Mouse (Mus musculus) central nervous system, embryonic 11.5 days (tissue): ENCODE data around the gene Rdh14. TPM values are rescaled to one million over a fixed set of nuclear protein-coding genes. Genes with fewer than 3 reads are reported as not detected.

Experiments
- polyA plus RNA-seq: library from polyadenylated mRNA; depleted of rRNA; stranded (reverse); fragments of >200 nt; gene quantifications from 2 replicates; pipeline ENCODE4 v1.2.3, GENCODE M21; 2012; rRNA removed

The Rdh14 gene
- polyA plus RNA-seq: 14.5 and 17.9 TPM in 2 replicates

DNA sequence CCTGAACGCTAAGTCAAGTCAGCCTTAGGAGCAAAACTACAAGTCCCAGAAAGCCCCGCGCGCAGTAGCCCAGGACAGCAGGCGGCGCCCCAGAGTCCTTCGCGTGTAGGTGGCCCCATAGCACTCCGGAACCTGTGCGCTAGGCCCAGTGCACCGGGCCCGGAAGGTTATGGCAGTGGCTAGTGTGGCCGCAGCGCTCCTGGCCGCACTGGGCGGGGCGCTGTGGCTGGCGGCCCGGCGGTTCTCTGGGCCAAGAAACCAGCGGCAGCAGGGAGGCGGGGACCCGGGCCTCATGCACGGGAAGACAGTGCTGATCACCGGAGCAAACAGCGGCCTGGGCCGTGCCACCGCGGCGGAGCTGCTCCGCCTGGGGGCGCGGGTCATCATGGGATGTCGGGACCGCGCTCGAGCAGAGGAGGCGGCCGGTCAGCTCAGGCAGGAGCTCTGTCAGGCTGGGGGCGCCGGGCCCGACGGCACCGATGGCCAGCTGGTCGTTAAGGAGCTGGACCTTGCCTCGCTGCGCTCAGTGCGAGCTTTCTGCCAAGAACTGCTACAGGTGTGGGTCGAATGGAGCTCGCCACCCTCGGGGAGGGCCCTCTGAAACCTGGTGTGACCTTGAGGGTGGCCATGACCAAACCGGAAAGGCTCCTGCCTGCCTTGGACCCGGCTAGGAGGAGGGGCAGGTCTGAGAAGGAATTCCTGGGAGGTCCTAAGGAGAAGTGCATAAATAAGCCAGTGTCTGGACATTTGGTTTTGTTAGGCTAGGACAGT lies at the start of gene Rdh14:
TSS of gene Rdh14 (plus strand) at position 102 of the 771 bp plus-strand sequence.

GRCm38 (mm10) chr12:10369673-10370072 lies 20.9 kb upstream of the Rdh14 start, which contains the start of gene Nt5c1b:
Gene Nt5c1b (plus strand): TSS chr12:10369973.

Other genes starting within 250 kb of the Rdh14 start
- gene Nt5c1b, start 20.8 kb upstream of the Rdh14 start, polyA plus RNA-seq: not detected in 2 replicates